Mouse (Mus musculus): ENCODE results near the gene Adam6b.
A peak's percentile ranks its signal among the peaks of the same experiment; 100 is the strongest.
"Not testable (repeated sequence)": the region's sequence is repeated elsewhere in the genome, so short reads cannot be mapped to it uniquely, and the experiment has no call there.

Gene Adam6b

DNA sequence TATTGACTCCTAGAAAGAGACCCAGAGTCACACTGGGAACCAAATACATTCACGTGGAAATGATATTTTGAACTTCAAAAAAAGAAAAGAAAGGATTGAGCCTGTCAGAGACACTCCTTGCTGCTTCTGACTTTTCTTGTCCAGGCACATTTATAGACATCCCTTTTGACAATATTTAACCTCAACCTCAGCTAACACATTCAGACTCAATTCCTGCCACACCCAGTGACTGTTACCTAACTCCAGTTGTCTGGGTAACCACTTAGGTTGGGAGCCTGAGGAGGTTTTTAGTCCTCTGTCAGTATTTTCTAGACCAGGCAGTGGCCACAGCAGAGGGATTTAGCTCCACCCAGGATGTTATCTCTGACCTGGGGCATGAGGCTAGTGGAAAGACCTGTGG is at the start of gene Adam6b:
Gene Adam6b, plus strand, starts transcription at position 301 of the 400 bp plus-strand sequence.
- DNase-seq = not testable (repeated sequence)

GRCm38 (mm10) chr12:113446061-113446460 is 43.2 kb upstream of the Adam6b start:
- DNase-seq = no peak

GRCm38 (mm10) chr12:113476164-113476563 is 13.1 kb upstream of the Adam6b start:
- no peak for DNase-seq

GRCm38 (mm10) chr12:113482147-113482546 is 7.2 kb upstream of the Adam6b start:
- no peak for DNase-seq

- no peak for DNase-seq
These were observed 6.5 kb upstream of the Adam6b start for GRCm38 (mm10) chr12:113482661-113483389.

DNA sequence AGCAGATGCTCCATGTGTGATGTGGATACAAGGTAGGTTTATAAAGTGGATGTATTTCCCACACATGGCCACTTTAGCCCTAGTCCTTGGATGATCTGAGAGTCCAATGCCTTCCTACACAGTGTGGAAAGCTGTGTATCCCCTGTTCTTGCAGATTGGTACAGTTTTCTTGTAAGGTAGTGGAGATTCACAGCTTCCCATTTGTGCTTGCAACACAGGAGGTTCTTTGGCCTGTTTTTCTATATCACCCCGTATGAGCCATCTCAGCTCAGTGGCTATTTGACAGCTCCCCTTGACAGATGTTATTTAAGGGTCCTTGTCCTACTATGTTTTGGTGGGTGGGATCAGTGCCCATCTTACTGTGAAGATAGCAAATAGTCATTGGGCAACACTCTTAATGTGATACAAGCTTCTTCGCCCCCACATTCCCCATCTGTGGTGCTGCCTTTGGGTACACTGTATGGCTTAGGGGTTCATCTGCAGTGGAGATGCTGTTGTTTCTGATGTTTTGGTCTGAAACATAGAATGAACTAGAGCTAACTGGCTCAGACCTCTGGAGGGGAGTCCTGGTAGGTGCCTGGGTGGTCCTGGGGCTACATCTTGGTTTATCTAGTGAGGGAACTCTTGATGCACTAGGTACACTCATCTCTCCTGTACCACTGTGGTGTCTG is 5.7 kb upstream of the Adam6b start:
- DNase-seq = no peak

- no peak for DNase-seq
These were observed 4.3 kb upstream of the Adam6b start for GRCm38 (mm10) chr12:113484971-113485485.

GRCm38 (mm10) chr12:113487693-113488092 is 1.6 kb upstream of the Adam6b start:
- peak; percentile 51 for DNase-seq

GRCm38 (mm10) chr12:113525901-113526300 is 36.6 kb downstream of the Adam6b start:
- DNase-seq = no peak

Measured in right cerebral cortex, postnatal 14 days (tissue).